Mouse (Mus musculus) hindbrain, embryonic 10.5 days (tissue): ENCODE data around the gene Tmprss6. TPM values are rescaled to one million over a fixed set of nuclear protein-coding genes. Genes with fewer than 3 reads are reported as not detected.
A peak's percentile ranks its signal among the peaks of the same experiment; 100 is the strongest.

Source experiments
- DNase-seq: peaks from one replicate; pipeline ENCODE4 v3.0.0-alpha.2; 2017; ENCODE audit warnings: low spot score
- H3K27ac ChIP-seq: fragments of 300-500 bp; sonication (generic); 2 replicates; pipeline ENCODE4 v1.5.1; 2016; ENCODE audit warnings: mild to moderate bottlenecking, moderate library complexity
- H3K27me3 ChIP-seq: fragments of 300-500 bp; sonication (generic); 2 replicates; pipeline ENCODE4 v1.6.1; 2016; ENCODE audit warnings: mild to moderate bottlenecking; ENCODE audit not compliant: poor library complexity, insufficient read depth, severe bottlenecking
- H3K36me3 ChIP-seq: fragments of 300-500 bp; sonication (generic); 2 replicates; pipeline ENCODE4 v1.6.1; 2016; ENCODE audit warnings: mild to moderate bottlenecking, moderate library complexity
- H3K4me1 ChIP-seq: fragments of 300-500 bp; sonication (generic); replicated peaks from 2 replicates; pipeline ENCODE4 v1.6.1; 2016; ENCODE audit warnings: mild to moderate bottlenecking
- H3K4me3 ChIP-seq: fragments of 300-500 bp; sonication (generic); 2 replicates; pipeline ENCODE4 v1.5.1; 2016; ENCODE audit warnings: mild to moderate bottlenecking, moderate library complexity
- H3K9me3 ChIP-seq: fragments of 300-500 bp; sonication (generic); 2 replicates; pipeline ENCODE4 v1.6.1; 2016; ENCODE audit warnings: mild to moderate bottlenecking, moderate library complexity
- WGBS: fragments of 180-500 bp; shearing (Covaris S2); methylation state at CpG from one replicate; pipeline ENCODE4 v1.1.7; 2016; 5-methylcytosine and 5-hydroxymethylcytosine counted together
- polyA plus RNA-seq: library from polyadenylated mRNA; unstranded; fragments of >200 nt; fragmentation: Nextera tagmentation; extraction: Ambion mirVana; gene quantifications from 2 replicates; pipeline ENCODE4 v1.2.1, GENCODE M21; 2016

Gene Tmprss6
- polyA plus RNA-seq, 1 experiment from 2014 or later = not detected

GRCm38 (mm10) chr15:78437237-78438017, 31.0 kb downstream of the Tmprss6 start:
- H3K4me1 ChIP-seq = peaks cover 89% of the 10 kb centered on the region
- peak; percentile 52 for DNase-seq
- peak overlapping the region; percentile 46 for H3K4me3 ChIP-seq
- H3K36me3 ChIP-seq = peaks cover 38% of the 10 kb centered on the region
- no peaks in the 10 kb centered on the region for H3K9me3 ChIP-seq
- WGBS = 11% methylated on average over 23 of the region's 23 CpGs
- H3K27me3 ChIP-seq = peaks cover 26% of the 10 kb centered on the region
- peak overlapping the region; percentile 87 for H3K27ac ChIP-seq

DNA sequence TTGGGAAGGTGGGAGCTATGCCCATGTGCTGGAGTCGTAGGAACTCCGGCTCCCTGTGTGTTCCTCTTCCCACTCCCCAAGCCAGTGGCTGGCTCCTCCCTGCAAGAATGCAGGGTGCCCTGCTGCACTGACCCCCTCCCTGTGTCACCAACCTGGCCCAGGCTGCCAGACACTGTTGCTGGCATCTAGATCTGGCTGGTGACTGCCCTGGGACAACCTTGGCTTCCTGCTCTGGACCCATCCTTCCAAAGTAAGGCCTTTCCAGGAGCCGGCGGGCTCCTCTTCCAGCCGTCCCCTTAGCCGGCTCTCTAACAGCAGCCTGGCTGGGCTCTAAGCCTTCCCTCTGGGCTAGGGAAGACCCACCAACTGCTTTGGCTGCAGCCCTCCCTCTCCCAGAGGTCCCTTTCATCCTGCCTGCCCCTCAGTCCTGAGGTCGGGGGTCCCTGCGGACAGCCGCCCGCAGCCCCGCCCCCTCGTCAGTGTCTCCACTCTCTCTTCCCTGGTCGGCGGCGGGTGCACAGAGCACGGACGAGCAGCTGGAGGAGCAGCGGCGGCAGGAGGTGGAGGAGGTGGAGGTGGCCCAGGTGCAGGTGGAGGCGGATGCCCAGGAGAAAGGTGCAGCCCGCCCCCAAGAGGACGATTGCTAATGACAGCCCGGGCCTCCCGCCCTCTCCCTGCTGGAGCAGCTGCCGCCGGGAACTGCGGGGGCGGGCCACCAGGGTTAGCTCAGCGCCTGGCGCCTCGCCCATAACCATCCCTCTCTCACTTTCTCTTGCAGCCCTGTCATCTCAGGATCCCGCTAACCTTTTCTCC, 31.8 kb downstream of the Tmprss6 start:
- H3K36me3 ChIP-seq = peaks cover 46% of the 10 kb centered on the region
- peak; percentile 71 for DNase-seq
- peak overlapping the region; percentile 46 for H3K4me3 ChIP-seq
- H3K4me1 ChIP-seq = peaks cover 92% of the 10 kb centered on the region
- H3K27me3 ChIP-seq = peaks cover 26% of the 10 kb centered on the region
- H3K9me3 ChIP-seq = no peaks in the 10 kb centered on the region
- 6% methylated on average over 32 of the region's 32 CpGs for WGBS
- peak overlapping the region; percentile 87 for H3K27ac ChIP-seq

GRCm38 (mm10) chr15:78435681-78436080, 32.8 kb downstream of the Tmprss6 start:
- 75% methylated on average over 11 of the region's 11 CpGs for WGBS
- H3K4me3 ChIP-seq = no peak overlapping the region
- H3K36me3 ChIP-seq = peaks cover 55% of the 10 kb centered on the region
- peaks cover 95% of the 10 kb centered on the region for H3K4me1 ChIP-seq
- peak overlapping the region; percentile 87 for H3K27ac ChIP-seq
- DNase-seq = no peak
- no peaks in the 10 kb centered on the region for H3K9me3 ChIP-seq
- peaks cover 26% of the 10 kb centered on the region for H3K27me3 ChIP-seq

GRCm38 (mm10) chr15:78434896-78435520, 33.4 kb downstream of the Tmprss6 start:
- Histone ChIP-seq H3K9me3 (no peaks in the 10 kb centered on the region), H3K27ac (peak overlapping the region; percentile 87), H3K4me1 (peaks cover 95% of the 10 kb centered on the region), H3K36me3 (peaks cover 60% of the 10 kb centered on the region), H3K27me3 (peaks cover 26% of the 10 kb centered on the region), H3K4me3 (no peak overlapping the region)
- peak; percentile 82 for DNase-seq
- WGBS = 23% methylated on average over 6 of the region's 6 CpGs

DNA sequence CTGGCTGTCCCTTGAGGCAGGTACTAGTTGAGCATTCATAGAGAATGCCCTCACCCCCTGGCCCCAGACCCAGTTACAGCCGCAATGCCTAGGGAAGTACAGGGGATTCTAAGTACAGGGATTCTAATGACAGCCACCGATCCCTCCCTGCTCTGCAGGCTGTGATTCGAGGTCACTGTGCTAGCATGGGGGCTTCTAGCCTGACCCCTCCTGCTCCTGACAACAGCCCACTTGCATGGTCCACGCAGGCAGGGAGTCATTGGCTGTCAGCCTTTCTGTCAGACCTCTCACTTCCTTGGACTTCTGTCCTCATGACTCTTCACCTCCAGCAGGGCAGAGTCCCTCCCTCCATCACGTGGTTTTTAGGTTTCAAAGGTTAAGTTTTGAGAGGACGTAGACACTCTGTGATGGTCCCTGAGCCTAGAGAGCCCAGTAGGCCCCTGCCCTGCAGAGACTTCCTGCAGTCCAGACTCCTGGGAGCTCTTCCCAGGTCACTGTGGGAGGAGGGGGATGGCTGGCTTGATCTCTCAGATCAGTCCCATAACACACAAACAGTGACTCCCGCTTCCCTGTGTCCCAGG, 36.8 kb downstream of the Tmprss6 start:
- H3K4me1 ChIP-seq = peaks cover 82% of the 10 kb centered on the region
- peaks cover 53% of the 10 kb centered on the region for H3K36me3 ChIP-seq
- WGBS = 80% methylated on average over 7 of the region's 7 CpGs

GRCm38 (mm10) chr15:78430874-78431273, 37.6 kb downstream of the Tmprss6 start:
- Histone ChIP-seq H3K36me3 (peaks cover 50% of the 10 kb centered on the region), H3K4me3 (no peak overlapping the region), H3K27ac (peak overlapping the region; percentile 54), H3K27me3 (peaks cover 6% of the 10 kb centered on the region; the same call in 1 of the 2 replicates), H3K4me1 (peaks cover 74% of the 10 kb centered on the region), H3K9me3 (no peaks in the 10 kb centered on the region)
- DNase-seq = no peak
- 90% methylated on average over 10 of the region's 10 CpGs for WGBS

More for the DNA sequence above, 36.8 kb downstream of the Tmprss6 start:
- H3K9me3 ChIP-seq = no peaks in the 10 kb centered on the region
- H3K4me3 ChIP-seq = no peak overlapping the region
- no peak for DNase-seq
- peaks cover 9% of the 10 kb centered on the region; the same call in 1 of the 2 replicates for H3K27me3 ChIP-seq
- peak overlapping the region; percentile 54 for H3K27ac ChIP-seq

- H3K36me3 ChIP-seq = peaks cover 44% of the 10 kb centered on the region
- no peaks in the 10 kb centered on the region for H3K27me3 ChIP-seq
- peak overlapping the region; percentile 83 for H3K4me3 ChIP-seq
- DNase-seq = no peak
- no peaks in the 10 kb centered on the region for H3K9me3 ChIP-seq
- H3K4me1 ChIP-seq = peaks cover 68% of the 10 kb centered on the region
- H3K27ac ChIP-seq = peak overlapping the region; percentile 93
- 82% methylated on average over 13 of the region's 13 CpGs for WGBS
Observed at GRCm38 (mm10) chr15:78429871-78430622, 38.4 kb downstream of the Tmprss6 start.

DNA sequence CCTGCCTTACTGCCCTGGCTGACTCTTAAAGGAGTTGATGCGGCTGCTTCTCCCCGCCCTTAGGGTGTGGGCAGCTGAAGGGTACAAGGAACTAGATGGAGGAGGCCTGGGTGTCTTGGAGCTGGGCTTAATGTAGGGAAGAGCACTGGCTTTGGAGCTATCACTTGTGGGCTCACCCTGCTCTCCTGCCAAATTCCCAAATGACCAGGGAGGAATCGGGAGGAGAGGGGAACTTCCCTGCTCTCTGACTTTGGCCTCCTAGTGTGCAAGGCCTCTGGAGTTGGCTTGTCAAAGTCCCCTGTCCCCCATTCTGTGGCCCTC, 39.3 kb downstream of the Tmprss6 start:
- DNase-seq = no peak
- Histone ChIP-seq H3K36me3 (peaks cover 39% of the 10 kb centered on the region), H3K4me3 (peak overlapping the region; percentile 83), H3K9me3 (no peaks in the 10 kb centered on the region), H3K27me3 (no peaks in the 10 kb centered on the region), H3K4me1 (peaks cover 59% of the 10 kb centered on the region), H3K27ac (peak overlapping the region; percentile 93)
- WGBS = 3% methylated on average over 3 of the region's 3 CpGs

DNA sequence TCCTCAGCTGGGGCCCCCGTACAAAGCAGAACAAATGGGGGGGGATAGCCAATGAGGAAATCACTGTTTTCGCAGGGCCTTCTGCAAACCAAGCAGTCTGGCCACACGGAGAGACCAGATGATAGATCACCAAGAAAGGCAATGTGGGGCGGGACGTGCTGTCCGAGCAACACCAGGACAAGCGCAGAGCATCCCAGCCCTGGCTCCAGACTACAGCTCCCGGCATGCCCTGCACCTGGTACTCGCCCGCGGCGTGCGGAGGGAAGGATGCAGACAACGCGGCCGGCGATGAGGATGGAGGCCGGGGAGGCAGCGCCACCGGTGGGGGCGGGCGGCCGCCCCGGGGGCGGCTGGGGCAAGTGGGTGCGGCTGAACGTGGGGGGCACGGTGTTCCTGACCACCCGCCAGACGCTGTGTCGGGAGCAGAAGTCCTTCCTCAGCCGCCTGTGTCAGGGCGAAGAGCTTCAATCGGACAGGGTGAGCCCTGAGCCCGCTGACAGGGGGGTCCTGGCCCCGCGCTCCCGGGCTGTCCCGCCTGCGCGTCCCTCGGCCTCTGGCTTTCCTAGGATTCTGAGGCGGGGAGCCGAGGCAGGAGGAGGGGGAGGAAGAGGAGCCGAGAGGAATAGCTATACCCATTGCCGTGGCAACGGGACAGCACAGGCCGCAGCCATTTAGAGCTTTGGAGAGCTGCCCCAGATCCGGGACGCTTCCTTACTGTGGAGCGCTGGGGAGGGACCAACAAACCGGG, 39.9 kb downstream of the Tmprss6 start, which contains the start of gene Kctd17:
Gene Kctd17 (plus strand): TSS at position 174 of the 748 bp plus-strand sequence.
- peak; percentile 87 for DNase-seq
- peaks cover 34% of the 10 kb centered on the region for H3K36me3 ChIP-seq
- peak within 1 kb of the TSS; percentile 93 for H3K27ac ChIP-seq
- peaks cover 54% of the 10 kb centered on the region for H3K4me1 ChIP-seq
- peak within 1 kb of the TSS; percentile 83 for H3K4me3 ChIP-seq
- no peaks in the 10 kb centered on the region for H3K9me3 ChIP-seq
- no peaks in the 10 kb centered on the region for H3K27me3 ChIP-seq
- WGBS = under 1% methylated on average over 52 of the region's 52 CpGs

DNA sequence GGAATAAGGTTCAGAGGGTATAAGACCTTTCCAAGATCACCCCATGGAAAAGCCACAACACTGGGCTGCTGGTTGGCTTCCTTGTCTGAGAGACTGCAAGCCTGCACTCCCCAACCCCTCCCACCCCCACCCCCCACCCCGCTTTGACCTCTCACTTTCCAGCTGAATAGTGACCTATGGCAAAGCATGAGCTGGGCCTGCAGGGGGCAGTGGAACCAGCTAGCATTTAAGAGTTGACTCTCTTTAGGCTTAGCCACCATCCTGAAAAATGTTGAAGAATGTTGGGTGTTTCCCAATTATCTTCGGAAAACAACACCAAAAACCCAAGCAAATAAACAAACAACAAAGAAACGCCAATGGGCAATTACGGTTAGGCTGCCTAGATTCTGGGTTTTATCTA, 43.2 kb downstream of the Tmprss6 start:
- no peak overlapping the region for H3K27ac ChIP-seq
- H3K9me3 ChIP-seq = no peaks in the 10 kb centered on the region
- no peak overlapping the region for H3K4me3 ChIP-seq
- H3K4me1 ChIP-seq = peaks cover 32% of the 10 kb centered on the region
- H3K27me3 ChIP-seq = peaks cover 3% of the 10 kb centered on the region; the same call in 1 of the 2 replicates
- no peak for DNase-seq
- WGBS = 70% methylated on average over 4 of the region's 4 CpGs
- H3K36me3 ChIP-seq = peaks cover under 1% of the 10 kb centered on the region; the same call in 1 of the 2 replicates

DNA sequence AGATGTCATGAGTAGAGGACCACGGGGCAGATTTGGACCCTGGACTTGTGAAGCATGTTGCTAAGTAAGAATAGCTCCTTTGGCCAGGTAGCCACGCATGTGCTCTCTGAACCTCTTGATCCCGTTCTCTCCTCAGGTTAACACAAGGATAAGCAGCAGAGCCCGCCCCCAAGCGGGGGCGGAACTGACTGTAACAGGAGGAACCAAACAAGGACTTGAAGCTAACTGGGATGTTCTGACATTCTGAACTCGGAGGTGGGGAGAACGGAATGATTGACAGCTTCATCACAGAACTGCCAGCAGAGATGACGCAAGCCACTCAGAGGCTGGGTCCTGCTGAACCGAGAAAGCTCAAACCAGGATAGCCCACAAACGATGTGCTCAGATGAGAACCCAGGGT, 43.9 kb downstream of the Tmprss6 start:
- Histone ChIP-seq H3K4me1 (peaks cover 25% of the 10 kb centered on the region), H3K27ac (no peak overlapping the region), H3K9me3 (no peaks in the 10 kb centered on the region), H3K27me3 (peaks cover 3% of the 10 kb centered on the region; the same call in 1 of the 2 replicates), H3K4me3 (no peak overlapping the region), H3K36me3 (no peaks in the 10 kb centered on the region)
- WGBS = 25% methylated on average over 11 of the region's 11 CpGs
- no peak for DNase-seq
